Mouse (Mus musculus) mouse trophoblast stem cell (cell line): Measurements from ENCODE around the gene Gm10662.
"Not testable (repeated sequence)": the region's sequence is repeated elsewhere in the genome, so short reads cannot be mapped to it uniquely, and the experiment has no call there.

Experiments
- in situ Hi-C, 2 experiments: fragments of 300-500 bp; cut with MseI, MboI; formaldehyde crosslinking; loops; 2 replicates in 1 of 2; 3 replicates in 1 of 2; pipeline ENCODE4 v1.15.1; 2025

Gene Gm10662

GRCm38 (mm10) chr7:23144380-23144779 is at the start of gene Gm10662:
Gm10662 (minus strand) TSS chr7:23144480.
- in situ Hi-C loops, result not testable (repeated sequence)

DNA sequence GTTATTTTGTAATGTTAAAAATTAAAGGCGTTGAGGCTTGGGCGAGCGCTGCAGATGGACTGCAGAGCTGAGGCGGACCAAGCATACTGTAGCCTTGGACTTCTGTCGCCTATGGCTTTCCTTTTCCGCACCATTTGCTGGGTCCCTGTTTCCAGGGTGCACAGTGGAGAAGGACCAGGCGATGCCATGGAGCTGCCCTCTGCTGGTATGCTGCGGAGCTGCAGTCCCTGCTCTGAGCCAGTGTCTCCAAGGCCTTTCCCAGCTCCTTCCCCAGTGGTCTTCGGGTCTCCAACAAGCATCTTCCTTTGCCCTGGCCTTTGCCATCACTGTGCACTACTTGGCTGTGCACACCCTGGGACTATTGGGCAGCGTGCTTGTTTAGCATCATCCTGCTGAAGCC is 19.2 kb upstream of the Gm10662 start:
- in situ Hi-C loops, result not testable (repeated sequence)
